Mouse (Mus musculus) megakaryocyte, embryonic 14.5 days (primary cell): ENCODE measurements around the gene Hsd3b7.

Experiments used
- FLI1 ChIP-seq: IDR thresholded peaks from 2 replicates; pipeline ENCODE4 v1.6.1; 2012; ENCODE audit warnings: low read length, inconsistent platforms, mixed read lengths
- GATA1 ChIP-seq: IDR thresholded peaks from 3 replicates; pipeline ENCODE4 v1.6.1; 2012; ENCODE audit warnings: mixed read lengths, low read length, inconsistent platforms, borderline replicate concordance

GRCm38 (mm10) chr7:127770039-127770905 lies 30.1 kb upstream of the Hsd3b7 start:
- TF ChIP-seq GATA1 (no peak), FLI1 (no peak)
